Mouse (Mus musculus): ENCODE measurements at regions not wholly inside any gene's neighbourhood (a gene's known extent, or its start where the extent isn't known, plus 50 kb on each side); places are given as distances from the start of the nearest gene placed in this dataset.

DNA sequence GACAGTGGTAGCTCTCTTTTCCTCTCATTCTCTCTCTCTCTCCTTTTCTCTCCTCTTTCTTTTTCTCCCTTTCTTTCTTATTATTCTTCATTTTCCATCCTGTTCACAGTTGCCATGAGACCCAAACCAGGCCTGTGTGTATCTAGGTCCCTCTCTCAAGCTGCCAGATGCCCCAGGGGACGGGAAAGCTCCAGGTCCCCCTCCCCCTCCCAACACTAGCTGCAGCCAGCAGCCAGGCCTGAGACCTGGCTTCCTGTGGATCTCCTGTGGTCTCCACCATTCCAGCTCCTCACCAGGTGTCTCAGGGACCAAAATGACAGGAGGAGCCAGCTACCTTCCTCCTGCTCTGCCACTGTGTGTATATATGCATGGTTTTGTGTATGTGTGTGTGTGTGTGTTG, 56.6 kb upstream of the Unc5a start:
- 56% methylated on average over 1 of the region's 1 CpGs for WGBS
- TF ChIP-seq POLR2A (IDR thresholded peaks at IDR 0.05; ENCODE audit: control insufficient read depth, extremely low read depth, insufficient read depth, low read length, poor library complexity) = no peak
- TF ChIP-seq CTCF (IDR thresholded peaks at IDR 0.05; ENCODE audit: borderline replicate concordance, control insufficient read depth, extremely low read depth, insufficient read depth, low read length, poor library complexity) = no peak
- H3K4me3 ChIP-seq (ENCODE audit: control insufficient read depth, insufficient read depth, low read length) = no peak overlapping the region
- H3K27me3 ChIP-seq (ENCODE audit: control insufficient read depth, insufficient read depth, low read length) = no peaks in the 10 kb centered on the region
- DNase-seq = no peak
- no peaks in the 10 kb centered on the region for H3K36me3 ChIP-seq (ENCODE audit: control insufficient read depth, insufficient read depth, low read length)
- no peak overlapping the region for H3K27ac ChIP-seq (ENCODE audit: control insufficient read depth, insufficient read depth, low read length)
- no peaks in the 10 kb centered on the region for H3K4me1 ChIP-seq (replicated peaks; ENCODE audit: control insufficient read depth, insufficient read depth, low read length)

DNA sequence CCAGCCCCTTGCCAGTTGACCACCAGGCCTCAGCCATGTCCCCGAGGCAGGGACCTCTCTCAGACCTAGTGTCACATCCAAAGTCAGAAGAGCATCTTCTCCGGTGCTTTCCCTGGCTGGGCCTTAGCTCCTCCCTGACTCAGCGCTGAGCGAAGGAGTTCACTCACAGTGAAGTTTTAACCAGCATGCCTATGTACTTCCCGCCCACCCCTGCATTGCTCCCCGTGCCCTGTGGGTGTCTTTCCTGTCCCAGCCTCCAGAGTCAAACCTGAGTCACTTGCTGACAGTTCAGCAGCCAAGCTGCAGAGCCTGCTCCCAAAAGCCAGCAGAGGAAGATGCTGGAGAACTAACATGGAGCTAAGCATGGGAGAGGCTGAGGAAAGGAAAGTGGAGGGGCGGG, 55.6 kb upstream of the Unc5a start:
- DNase-seq = no peak
- H3K27ac ChIP-seq (ENCODE audit: control insufficient read depth, insufficient read depth, low read length) = no peak overlapping the region
- H3K4me1 ChIP-seq (replicated peaks; ENCODE audit: control insufficient read depth, insufficient read depth, low read length) = no peaks in the 10 kb centered on the region
- TF ChIP-seq CTCF (IDR thresholded peaks at IDR 0.05; ENCODE audit: borderline replicate concordance, control insufficient read depth, extremely low read depth, insufficient read depth, low read length, poor library complexity) (no peak), POLR2A (IDR thresholded peaks at IDR 0.05; ENCODE audit: control insufficient read depth, extremely low read depth, insufficient read depth, low read length, poor library complexity) (no peak)
- no peak overlapping the region for H3K4me3 ChIP-seq (ENCODE audit: control insufficient read depth, insufficient read depth, low read length)
- no peaks in the 10 kb centered on the region for H3K27me3 ChIP-seq (ENCODE audit: control insufficient read depth, insufficient read depth, low read length)
- WGBS = 48% methylated on average over 7 of the region's 7 CpGs
- no peaks in the 10 kb centered on the region for H3K36me3 ChIP-seq (ENCODE audit: control insufficient read depth, insufficient read depth, low read length)

DNA sequence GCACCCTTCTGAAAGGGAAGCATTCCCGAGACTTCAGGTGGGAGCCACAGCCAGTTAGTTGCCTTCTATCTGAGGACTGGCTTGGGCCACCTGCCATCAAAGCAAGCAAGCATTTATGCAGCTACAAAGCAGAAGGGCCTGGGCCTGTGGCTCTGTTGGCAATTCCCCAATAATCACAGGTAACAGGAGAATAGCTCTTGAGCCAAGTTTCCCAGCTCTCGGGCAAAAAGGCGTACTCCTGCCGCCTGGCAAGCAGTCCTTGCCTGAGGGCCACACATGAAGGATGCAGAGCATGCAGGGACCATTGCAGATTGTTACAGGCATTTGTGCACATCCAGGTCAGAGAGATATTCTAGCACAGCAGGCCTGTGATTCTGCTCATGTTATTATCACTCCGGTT, 53.2 kb upstream of the Unc5a start:
- DNase-seq = no peak
- Histone ChIP-seq H3K27me3 (ENCODE audit: control insufficient read depth, insufficient read depth, low read length) (no peaks in the 10 kb centered on the region), H3K27ac (ENCODE audit: control insufficient read depth, insufficient read depth, low read length) (no peak overlapping the region), H3K36me3 (ENCODE audit: control insufficient read depth, insufficient read depth, low read length) (no peaks in the 10 kb centered on the region), H3K4me1 (replicated peaks; ENCODE audit: control insufficient read depth, insufficient read depth, low read length) (no peaks in the 10 kb centered on the region), H3K4me3 (ENCODE audit: control insufficient read depth, insufficient read depth, low read length) (no peak overlapping the region)
- TF ChIP-seq CTCF (IDR thresholded peaks at IDR 0.05; ENCODE audit: borderline replicate concordance, control insufficient read depth, extremely low read depth, insufficient read depth, low read length, poor library complexity) (no peak), POLR2A (IDR thresholded peaks at IDR 0.05; ENCODE audit: control insufficient read depth, extremely low read depth, insufficient read depth, low read length, poor library complexity) (no peak)
- 82% methylated on average over 5 of the region's 5 CpGs for WGBS
